Mouse (Mus musculus): ENCODE results near the gene Eya2.
A peak's percentile ranks its signal among the peaks of the same experiment; 100 is the strongest.

The Eya2 gene

GRCm38 (mm10) chr2:165651031-165651430 is 56.2 kb downstream of the Eya2 start:
- DNase-seq (ENCODE audit: low read depth, low spot score) = no peak

GRCm38 (mm10) chr2:165652281-165652680 is 57.4 kb downstream of the Eya2 start:
- DNase-seq (ENCODE audit: low read depth, low spot score) = no peak

GRCm38 (mm10) chr2:165653001-165653921 is 58.4 kb downstream of the Eya2 start:
- DNase-seq (ENCODE audit: low read depth, low spot score) = no peak

DNA sequence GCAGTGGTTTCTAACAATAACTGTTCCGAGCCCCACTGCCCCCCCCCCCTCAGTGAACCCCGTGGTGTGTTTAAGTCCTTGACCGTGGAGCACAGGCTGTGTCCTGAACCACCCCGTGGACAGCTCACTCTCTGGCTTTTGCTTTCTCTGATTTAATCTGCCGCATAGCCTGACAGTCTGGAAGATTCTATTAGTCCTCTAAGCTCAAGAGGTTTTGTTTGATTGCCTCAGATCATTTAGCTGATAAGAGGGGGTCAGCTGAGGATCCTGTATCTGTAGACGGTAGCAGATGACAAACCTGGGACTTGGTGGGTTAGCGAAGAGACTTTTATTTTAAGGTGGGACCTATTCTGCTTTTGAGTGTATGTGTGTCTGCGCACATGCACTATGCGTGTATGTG is 59.3 kb downstream of the Eya2 start:
- no peak for DNase-seq (ENCODE audit: low read depth, low spot score)

GRCm38 (mm10) chr2:165654696-165655491 is 60.1 kb downstream of the Eya2 start:
- DNase-seq (ENCODE audit: low read depth, low spot score) = no peak

DNA sequence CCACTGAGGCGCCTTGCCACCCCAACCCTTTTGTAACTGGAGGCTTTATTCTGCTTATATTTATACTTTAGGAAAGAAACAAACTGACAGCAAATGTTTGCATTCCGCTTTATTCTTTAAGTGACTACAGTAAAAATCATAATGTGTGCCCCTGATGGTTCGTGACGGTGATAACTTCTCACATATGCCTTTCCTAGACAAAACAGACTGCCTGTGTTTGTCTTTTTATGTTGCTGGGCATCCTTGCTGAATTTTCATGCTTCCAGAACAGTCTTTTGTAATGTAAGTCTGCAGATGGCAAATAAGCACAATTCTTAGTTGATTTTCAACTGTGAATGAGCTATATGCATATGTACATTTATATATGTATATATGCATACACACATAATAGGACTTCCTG is 61.7 kb downstream of the Eya2 start:
- DNase-seq (ENCODE audit: low read depth, low spot score) = no peak

DNA sequence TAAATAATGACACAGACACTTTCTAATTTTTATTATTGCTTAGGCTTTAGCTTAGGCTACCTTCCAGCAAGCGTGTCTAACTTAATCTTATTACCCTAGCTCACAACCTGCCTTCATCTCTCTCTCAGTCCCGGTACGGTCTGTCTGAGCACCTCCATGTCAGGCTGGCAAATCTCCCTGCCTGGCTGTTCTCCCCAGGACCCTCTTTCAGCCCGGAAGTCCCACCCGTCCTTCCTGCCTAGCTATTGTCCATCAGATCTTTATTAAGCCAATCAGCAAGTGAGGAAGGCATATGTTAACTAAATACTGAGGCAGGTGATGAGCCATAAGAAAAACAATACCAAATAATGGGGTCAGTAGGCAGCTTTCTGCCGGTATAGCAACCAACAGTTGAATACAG is 62.1 kb downstream of the Eya2 start:
- no peak for DNase-seq (ENCODE audit: low read depth, low spot score)

GRCm38 (mm10) chr2:165659552-165659951 is 64.7 kb downstream of the Eya2 start:
- no peak for DNase-seq (ENCODE audit: low read depth, low spot score)

- DNase-seq (ENCODE audit: low read depth, low spot score) = no peak
Observed at GRCm38 (mm10) chr2:165663266-165663665, 68.4 kb downstream of the Eya2 start.

GRCm38 (mm10) chr2:165664648-165665047 is 69.8 kb downstream of the Eya2 start:
- no peak for DNase-seq (ENCODE audit: low read depth, low spot score)

GRCm38 (mm10) chr2:165665176-165665575 is 70.3 kb downstream of the Eya2 start:
- DNase-seq (ENCODE audit: low read depth, low spot score) = no peak

DNA sequence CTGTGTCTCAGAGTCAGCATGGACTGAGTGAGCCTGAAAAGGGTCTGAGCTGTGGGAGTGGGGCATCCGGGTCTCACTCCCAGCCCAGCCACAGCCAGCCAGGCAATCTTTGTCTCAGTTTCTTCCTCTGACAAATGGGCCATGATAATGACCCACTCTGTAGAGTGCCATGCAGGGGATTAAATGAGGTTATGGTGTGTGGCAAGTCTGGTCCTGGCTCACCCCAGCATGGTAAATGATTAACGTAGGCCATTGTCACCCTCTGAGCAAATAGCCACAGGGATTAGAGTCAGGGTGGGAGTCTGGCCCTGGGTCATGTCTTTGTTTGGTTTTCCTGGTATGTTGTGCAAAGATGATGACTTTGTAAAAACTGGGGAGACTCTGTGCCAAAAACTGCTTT is 72.3 kb downstream of the Eya2 start:
- no peak for DNase-seq (ENCODE audit: low read depth, low spot score)

GRCm38 (mm10) chr2:165682719-165683118 is 87.9 kb downstream of the Eya2 start:
- no peak for DNase-seq (ENCODE audit: low read depth, low spot score)

DNA sequence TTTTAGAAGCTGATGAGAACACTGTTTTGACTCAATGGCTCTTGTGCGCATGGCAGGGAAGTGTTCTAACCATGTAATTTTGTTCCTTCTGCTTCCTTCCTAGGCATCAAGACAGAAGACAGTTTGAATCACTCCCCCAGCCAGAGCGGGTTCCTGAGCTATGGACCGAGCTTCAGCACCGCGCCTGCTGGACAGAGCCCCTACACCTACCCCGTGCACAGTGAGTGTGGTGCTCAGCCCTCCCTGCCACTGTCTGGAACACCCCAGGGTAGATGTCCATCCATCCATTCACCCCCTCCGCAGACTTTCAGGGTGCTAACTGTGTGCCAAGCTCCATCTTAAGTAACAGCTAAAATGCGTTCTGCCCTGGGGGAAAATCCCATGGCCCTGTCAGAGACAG is 92.7 kb downstream of the Eya2 start:
- no peak for DNase-seq (ENCODE audit: low read depth, low spot score)

- no peak for DNase-seq (ENCODE audit: low read depth, low spot score)
Observed at GRCm38 (mm10) chr2:165688896-165689295, 94.1 kb downstream of the Eya2 start.

- DNase-seq (ENCODE audit: low read depth, low spot score) = no peak
Observed at GRCm38 (mm10) chr2:165691016-165691415, 96.2 kb downstream of the Eya2 start.

GRCm38 (mm10) chr2:165692944-165693660 is 98.3 kb downstream of the Eya2 start:
- peak; percentile 23 for DNase-seq (ENCODE audit: low read depth, low spot score)

GRCm38 (mm10) chr2:165694767-165695166 is 99.9 kb downstream of the Eya2 start:
- no peak for DNase-seq (ENCODE audit: low read depth, low spot score)

GRCm38 (mm10) chr2:165700252-165700908 is 105.5 kb downstream of the Eya2 start:
- no peak for DNase-seq (ENCODE audit: low read depth, low spot score)

DNA sequence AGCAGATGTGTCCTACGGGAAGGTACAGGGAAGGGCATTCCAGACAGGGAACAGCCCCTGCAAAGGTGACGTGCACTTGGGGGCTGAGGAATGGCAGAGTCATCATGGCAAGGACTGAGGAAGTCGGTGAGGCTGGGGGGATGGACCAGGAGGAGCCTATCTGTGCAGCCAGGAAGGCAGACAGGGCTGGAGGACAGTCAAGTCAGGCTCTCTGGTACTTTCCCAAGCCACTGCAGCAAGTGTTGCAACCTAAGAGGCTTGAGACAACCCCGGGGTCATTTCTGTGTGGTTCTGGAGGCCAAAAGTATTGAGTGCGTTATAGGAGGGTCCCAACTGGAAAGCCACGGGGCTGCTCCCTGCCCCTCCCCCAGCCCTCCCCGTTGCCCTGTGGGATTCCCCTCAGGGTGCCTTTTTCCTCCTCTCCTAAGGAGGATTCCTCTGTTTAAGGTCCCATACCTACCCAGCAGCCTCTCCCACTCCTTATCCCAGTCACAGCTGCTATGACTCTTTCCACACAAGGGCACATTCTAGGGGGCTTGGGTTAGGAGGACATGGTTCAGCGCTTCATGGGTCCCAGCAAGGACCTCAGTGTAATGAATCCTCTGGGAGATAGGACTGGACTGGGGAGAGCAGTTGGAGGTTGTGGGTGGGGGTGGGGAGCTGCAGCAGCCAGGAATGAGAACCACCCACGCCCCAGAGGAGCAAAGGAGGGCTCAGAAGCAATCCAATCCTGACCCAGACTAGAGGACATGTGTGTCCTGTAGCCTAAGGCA is 108.4 kb downstream of the Eya2 start:
- no peak for DNase-seq (ENCODE audit: low read depth, low spot score)

DNA sequence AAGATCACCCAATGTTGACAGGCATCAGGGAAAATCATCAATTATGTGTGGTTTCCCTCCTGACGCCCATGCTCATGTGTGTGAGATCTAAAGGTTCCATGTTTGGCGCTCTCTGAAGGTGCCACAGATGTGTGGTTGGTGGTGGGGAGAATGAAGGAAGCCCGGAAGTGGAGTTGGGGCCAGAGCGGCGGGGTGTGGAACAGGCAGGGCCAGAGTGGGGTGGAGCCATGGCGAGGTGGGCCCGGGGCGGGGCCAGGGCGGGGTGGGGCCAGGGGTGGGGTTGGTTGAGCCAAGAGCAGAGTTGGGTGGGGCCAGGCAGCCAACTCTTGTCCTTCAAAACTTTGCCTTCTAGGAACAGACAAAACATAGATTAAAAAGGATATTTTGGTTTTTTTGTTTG is 113.4 kb downstream of the Eya2 start:
- DNase-seq (ENCODE audit: low read depth, low spot score) = no peak

Data from ES-CJ7 (cell line).